Mouse (Mus musculus): ENCODE measurements around the gene Shroom2. TPM values are rescaled to one million over a fixed set of nuclear protein-coding genes. Genes with fewer than 3 reads are reported as not detected.
A peak's percentile ranks its signal among the peaks of the same experiment; 100 is the strongest.

The Shroom2 gene
- total RNA-seq (2017): not detected in 2 replicates

DNA sequence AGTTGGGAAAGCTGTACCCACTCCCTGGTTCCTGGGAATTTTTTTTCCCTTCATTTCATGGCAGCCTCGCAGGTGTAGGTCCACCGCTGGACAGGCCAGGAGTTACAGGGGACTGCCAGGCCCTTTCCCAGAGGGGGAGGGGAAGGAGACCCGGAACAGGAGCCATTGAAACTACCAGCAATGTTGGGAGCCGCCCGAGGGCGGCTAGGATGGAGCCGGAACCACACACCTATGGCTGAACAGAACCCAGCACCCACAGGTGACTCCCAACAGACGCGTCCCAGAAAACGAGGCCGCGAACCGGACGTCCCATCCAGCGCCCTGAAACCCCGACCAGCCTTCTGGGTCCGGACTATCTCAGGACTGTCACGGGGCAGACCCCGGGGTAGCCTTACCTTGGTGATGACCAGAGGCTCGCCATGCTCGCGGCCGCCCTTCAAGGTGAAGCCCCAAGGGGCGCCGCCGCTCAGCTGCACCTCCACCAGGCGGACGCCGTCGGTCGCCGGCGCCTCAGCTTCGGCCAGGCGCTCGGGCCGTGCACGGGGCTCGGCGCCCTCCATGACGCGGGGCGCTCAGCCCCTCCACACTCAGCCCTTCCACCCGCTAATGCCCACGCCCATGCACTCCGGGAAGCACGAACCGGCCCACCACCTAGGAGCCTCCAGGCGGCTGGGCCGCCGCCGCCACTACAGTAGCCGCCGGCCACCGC lies at the start of gene Shroom2:
Shroom2 (minus strand) TSS at position 575 of the 709 bp plus-strand sequence.
- ATAC-seq (replicated peaks in 1 of 2; ENCODE audit: insufficient read depth in 1 of 2, low FRiP score in 2 of 2, low TSS enrichment in 1 of 2, low read depth in 1 of 2, poor library complexity in 2 of 2, severe bottlenecking in 2 of 2): 0 out of 4 replicates have a peak, but pooled peaks of 1 of the 2 experiments have one; percentile 14

- ATAC-seq (replicated peaks in 1 of 2; ENCODE audit: insufficient read depth in 1 of 2, low FRiP score in 2 of 2, low TSS enrichment in 1 of 2, low read depth in 1 of 2, poor library complexity in 2 of 2, severe bottlenecking in 2 of 2): 0 out of 4 replicates have a peak, but pooled peaks of 1 of the 2 experiments have one; percentile 37
Observed at GRCm38 (mm10) chrX:152818996-152819395, 49.7 kb upstream of the Shroom2 start.

DNA sequence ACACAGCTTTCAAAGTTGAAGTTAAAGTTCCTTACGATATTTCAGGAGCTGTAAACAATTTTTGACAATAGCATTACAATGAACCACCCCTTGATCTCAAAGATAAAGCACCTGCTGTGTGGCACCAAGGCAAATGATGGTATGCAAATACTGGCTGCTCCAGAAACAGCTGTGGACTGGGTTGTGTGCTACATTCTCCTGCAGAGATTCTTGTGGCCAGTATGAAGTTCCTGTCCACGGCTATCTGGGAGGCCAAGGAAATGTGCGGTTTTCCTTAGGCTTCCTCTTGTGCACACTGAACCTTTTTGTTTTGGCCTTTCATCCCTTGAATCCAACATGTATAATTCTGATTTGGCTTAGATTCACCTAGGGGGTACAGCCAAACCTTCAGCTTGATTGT lies 44.1 kb upstream of the Shroom2 start:
- ATAC-seq (replicated peaks in 1 of 2; ENCODE audit: insufficient read depth in 1 of 2, low FRiP score in 2 of 2, low TSS enrichment in 1 of 2, low read depth in 1 of 2, poor library complexity in 2 of 2, severe bottlenecking in 2 of 2): peak; percentile 37 to 42; a peak in 3 of 4 replicates

- no peak for ATAC-seq (replicated peaks in 1 of 2; ENCODE audit: insufficient read depth in 1 of 2, low FRiP score in 2 of 2, low TSS enrichment in 1 of 2, low read depth in 1 of 2, poor library complexity in 2 of 2, severe bottlenecking in 2 of 2)
Observed at GRCm38 (mm10) chrX:152805317-152805716, 36.1 kb upstream of the Shroom2 start.

DNA sequence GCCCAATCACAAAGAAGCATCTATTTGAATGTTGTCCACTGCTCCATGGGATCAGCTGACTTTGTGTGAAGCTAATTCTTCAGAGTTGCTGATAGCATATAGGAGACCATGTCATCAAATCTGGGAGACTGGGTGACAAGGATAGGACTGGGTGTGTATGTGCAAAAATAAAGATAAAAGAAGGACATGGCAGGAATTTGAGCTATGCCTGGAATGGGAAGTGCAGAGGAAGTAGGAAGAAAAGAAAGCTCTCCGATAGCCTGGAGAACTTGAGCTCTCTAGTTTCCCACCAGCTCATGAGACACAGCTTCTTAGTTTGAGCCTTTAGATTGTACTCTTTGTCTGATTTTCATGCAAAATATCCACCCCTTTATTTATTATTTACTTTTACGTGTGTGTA lies 19.3 kb upstream of the Shroom2 start:
- ATAC-seq (replicated peaks in 1 of 2; ENCODE audit: insufficient read depth in 1 of 2, low FRiP score in 2 of 2, low TSS enrichment in 1 of 2, low read depth in 1 of 2, poor library complexity in 2 of 2, severe bottlenecking in 2 of 2): no peak

GRCm38 (mm10) chrX:152788129-152788528 lies 18.9 kb upstream of the Shroom2 start:
- no peak for ATAC-seq (replicated peaks in 1 of 2; ENCODE audit: insufficient read depth in 1 of 2, low FRiP score in 2 of 2, low TSS enrichment in 1 of 2, low read depth in 1 of 2, poor library complexity in 2 of 2, severe bottlenecking in 2 of 2)

- peak; percentile 74 to 80 for ATAC-seq (replicated peaks in 1 of 2; ENCODE audit: insufficient read depth in 1 of 2, low FRiP score in 2 of 2, low TSS enrichment in 1 of 2, low read depth in 1 of 2, poor library complexity in 2 of 2, severe bottlenecking in 2 of 2)
Observed at GRCm38 (mm10) chrX:152781720-152782403, 12.6 kb upstream of the Shroom2 start, which contains the start of gene Gpr143. Gene Gpr143 (plus strand): TSS chrX:152781921.

DNA sequence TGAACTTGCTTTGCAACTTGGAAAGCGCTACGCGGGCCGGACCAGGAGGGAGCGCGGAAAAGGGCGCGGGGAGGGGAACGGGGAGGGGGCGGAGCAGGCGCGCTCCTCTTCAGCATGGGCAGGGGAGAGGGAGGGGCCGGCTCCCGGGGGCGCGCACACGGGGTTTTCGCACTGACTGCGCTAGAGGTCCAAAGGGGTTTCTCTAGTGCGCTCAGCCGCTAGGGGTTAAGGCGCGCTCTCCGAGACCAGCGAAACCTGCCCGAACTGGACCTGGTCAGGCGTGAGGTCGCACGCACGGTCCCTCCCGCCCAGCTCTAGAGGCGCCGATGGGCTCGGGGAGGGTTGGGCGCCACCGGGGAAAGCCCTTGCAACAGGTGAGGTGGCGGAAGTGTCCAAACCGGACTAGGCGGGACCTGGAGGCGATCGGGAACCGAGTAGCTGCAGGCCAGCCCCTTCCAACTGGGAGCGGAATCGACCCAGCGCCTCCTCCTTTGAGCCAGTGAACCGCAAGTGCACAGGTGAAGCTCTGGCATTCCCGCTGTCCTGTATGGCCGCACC lies 414 bp upstream of the Shroom2 start:
- ATAC-seq (replicated peaks in 1 of 2; ENCODE audit: insufficient read depth in 1 of 2, low FRiP score in 2 of 2, low TSS enrichment in 1 of 2, low read depth in 1 of 2, poor library complexity in 2 of 2, severe bottlenecking in 2 of 2): peak in 1 of 2 experiments; percentile 25; a peak in 2 of 4 replicates

- ATAC-seq (replicated peaks in 1 of 2; ENCODE audit: insufficient read depth in 1 of 2, low FRiP score in 2 of 2, low TSS enrichment in 1 of 2, low read depth in 1 of 2, poor library complexity in 2 of 2, severe bottlenecking in 2 of 2): no peak
Observed at GRCm38 (mm10) chrX:152764171-152764570, 5.1 kb downstream of the Shroom2 start.

- ATAC-seq (replicated peaks in 1 of 2; ENCODE audit: insufficient read depth in 1 of 2, low FRiP score in 2 of 2, low TSS enrichment in 1 of 2, low read depth in 1 of 2, poor library complexity in 2 of 2, severe bottlenecking in 2 of 2): no peak
Observed at GRCm38 (mm10) chrX:152762855-152763254, 6.4 kb downstream of the Shroom2 start.

GRCm38 (mm10) chrX:152762437-152762836 lies 6.8 kb downstream of the Shroom2 start:
- no peak for ATAC-seq (replicated peaks in 1 of 2; ENCODE audit: insufficient read depth in 1 of 2, low FRiP score in 2 of 2, low TSS enrichment in 1 of 2, low read depth in 1 of 2, poor library complexity in 2 of 2, severe bottlenecking in 2 of 2)

DNA sequence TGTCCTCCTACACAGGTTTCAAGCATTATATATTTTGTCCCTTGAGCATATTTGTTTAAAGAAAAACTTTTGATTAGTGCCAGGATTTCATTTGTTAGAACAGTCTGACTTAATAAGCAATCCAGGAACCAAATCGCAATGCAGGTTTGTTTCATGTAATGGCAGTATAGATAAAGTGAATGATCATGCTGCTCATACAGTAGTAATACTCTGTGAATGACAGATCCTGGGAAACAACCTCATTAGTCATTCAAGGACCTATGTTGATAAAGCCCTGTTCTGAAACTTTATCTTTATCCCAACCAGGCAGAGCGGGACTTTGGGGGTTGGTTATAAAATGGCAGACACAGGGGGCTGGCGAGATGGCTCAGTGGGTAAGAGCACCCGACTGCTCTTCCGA lies 13.0 kb downstream of the Shroom2 start:
- ATAC-seq (replicated peaks in 1 of 2; ENCODE audit: insufficient read depth in 1 of 2, low FRiP score in 2 of 2, low TSS enrichment in 1 of 2, low read depth in 1 of 2, poor library complexity in 2 of 2, severe bottlenecking in 2 of 2): no peak

DNA sequence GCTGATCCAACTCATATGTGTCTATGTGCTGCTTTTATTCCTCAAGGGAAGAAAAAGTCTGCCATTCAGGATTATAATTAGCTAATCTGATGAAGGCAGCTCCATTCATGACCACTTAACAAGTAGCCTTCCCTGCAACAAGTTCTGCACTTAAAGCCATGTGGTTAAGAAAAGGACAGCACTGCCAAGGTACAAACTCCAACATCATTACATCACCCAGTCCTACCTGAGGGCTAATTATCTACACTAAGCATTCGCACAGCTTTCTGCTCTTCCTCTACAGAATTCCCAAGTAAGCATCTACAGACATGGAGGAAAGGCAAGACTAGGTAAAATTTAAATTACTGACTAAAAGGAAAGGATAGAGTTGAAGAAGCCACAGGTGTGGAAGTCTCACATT lies 13.4 kb downstream of the Shroom2 start:
- ATAC-seq (replicated peaks in 1 of 2; ENCODE audit: insufficient read depth in 1 of 2, low FRiP score in 2 of 2, low TSS enrichment in 1 of 2, low read depth in 1 of 2, poor library complexity in 2 of 2, severe bottlenecking in 2 of 2): no peak

- ATAC-seq (replicated peaks in 1 of 2; ENCODE audit: insufficient read depth in 1 of 2, low FRiP score in 2 of 2, low TSS enrichment in 1 of 2, low read depth in 1 of 2, poor library complexity in 2 of 2, severe bottlenecking in 2 of 2): no peak
Observed at GRCm38 (mm10) chrX:152745925-152746324, 23.3 kb downstream of the Shroom2 start.

GRCm38 (mm10) chrX:152743642-152744041 lies 25.6 kb downstream of the Shroom2 start:
- ATAC-seq (replicated peaks in 1 of 2; ENCODE audit: insufficient read depth in 1 of 2, low FRiP score in 2 of 2, low TSS enrichment in 1 of 2, low read depth in 1 of 2, poor library complexity in 2 of 2, severe bottlenecking in 2 of 2): no peak

DNA sequence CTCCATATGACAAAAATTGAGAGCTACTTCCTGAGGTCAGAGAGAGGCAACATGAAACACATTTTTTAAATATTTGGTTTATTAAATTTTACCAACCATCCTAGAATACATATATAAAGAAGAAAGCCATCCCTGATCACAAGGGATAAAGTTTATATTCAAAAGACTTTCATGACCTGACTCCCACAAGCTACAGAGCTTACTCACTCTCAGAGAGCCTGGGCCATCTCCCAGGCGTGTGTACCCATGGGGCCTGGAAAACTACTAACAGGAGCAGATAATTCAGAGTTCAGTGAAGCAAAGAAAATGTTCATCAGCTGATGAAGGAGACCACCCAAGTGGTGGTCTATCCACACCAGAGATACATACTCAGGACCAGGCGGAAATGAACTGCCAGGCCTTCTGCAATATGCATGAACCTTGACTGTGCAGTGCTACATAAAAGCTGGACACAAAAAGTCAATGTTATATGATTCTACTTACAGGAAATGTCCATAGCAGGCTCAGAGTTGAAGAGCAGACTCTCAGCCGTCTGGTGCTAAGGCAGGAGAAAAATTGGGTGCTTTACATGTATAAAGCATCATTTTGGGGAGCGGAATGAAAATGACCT lies 30.4 kb downstream of the Shroom2 start:
- no peak for ATAC-seq (replicated peaks in 1 of 2; ENCODE audit: insufficient read depth in 1 of 2, low FRiP score in 2 of 2, low TSS enrichment in 1 of 2, low read depth in 1 of 2, poor library complexity in 2 of 2, severe bottlenecking in 2 of 2)

- ATAC-seq (replicated peaks in 1 of 2; ENCODE audit: insufficient read depth in 1 of 2, low FRiP score in 2 of 2, low TSS enrichment in 1 of 2, low read depth in 1 of 2, poor library complexity in 2 of 2, severe bottlenecking in 2 of 2): no peak
Observed at GRCm38 (mm10) chrX:152738191-152738590, 31.1 kb downstream of the Shroom2 start.

DNA sequence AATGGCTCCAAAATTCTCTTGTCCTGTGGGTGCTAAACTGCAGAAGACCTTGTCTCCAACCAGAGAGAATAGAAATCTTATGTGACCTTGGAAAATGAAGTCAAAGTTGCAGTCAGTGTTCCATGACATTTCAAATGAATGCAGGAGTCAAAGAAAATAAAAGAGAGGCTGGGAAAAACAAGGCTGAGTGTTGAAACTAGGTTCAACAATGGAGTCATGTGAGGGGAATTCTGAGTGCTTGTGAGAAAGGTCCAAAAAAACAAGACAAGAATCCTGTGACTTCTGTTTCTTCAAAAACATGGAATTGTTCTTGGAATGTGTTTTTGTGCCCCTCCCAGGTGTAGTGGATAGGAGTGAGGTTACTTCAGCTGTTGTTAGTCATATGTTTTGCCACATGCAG lies 34.0 kb downstream of the Shroom2 start:
- ATAC-seq (replicated peaks in 1 of 2; ENCODE audit: insufficient read depth in 1 of 2, low FRiP score in 2 of 2, low TSS enrichment in 1 of 2, low read depth in 1 of 2, poor library complexity in 2 of 2, severe bottlenecking in 2 of 2): no peak
